In genomic region chr9:31863830-31864229, GRCm38 (mm10) we compare ENCODE assay signal across 20 mouse cellular contexts. TPM values are rescaled to one million over a fixed set of nuclear protein-coding genes. Genes with fewer than 3 reads are reported as not detected.
"Had no signal": no experiment of that assay in that cellular context is flagged by ENCODE, and none has a peak within 500 bp of the region (broad histone marks: within the 10 kb centered on the region; RNA-seq: fewer than 3 reads in every experiment).

No protein-coding gene starts in this region.

- H3K9me3 ChIP-seq: liver, embryonic 13.5 days; liver, embryonic 15.5 days; lung, embryonic 15.5 days; midbrain, embryonic 13.5 days; midbrain, embryonic 15.5 days; neural tube, embryonic 12.5 days; stomach, embryonic 15.5 days had no signal

- H3K27me3 ChIP-seq: midbrain, embryonic 15.5 days; stomach, embryonic 15.5 days had no signal

- DNase-seq: liver, embryonic 13.5 days; liver, postnatal 0 days; right cerebral cortex, postnatal 14 days; thymus, adult 2 months; thymus, postnatal 25 days; thymus, postnatal 4 days had no signal

- H3K27ac ChIP-seq: liver, embryonic 13.5 days; liver, embryonic 15.5 days; lung, embryonic 15.5 days; macrophage; midbrain, embryonic 13.5 days; midbrain, embryonic 15.5 days; neural tube, embryonic 12.5 days; stomach, embryonic 15.5 days; stomach, postnatal 0 days had no signal

- H3K4me3 ChIP-seq: liver, embryonic 13.5 days; liver, embryonic 15.5 days; lung, embryonic 15.5 days; megakaryocyte, embryonic 14.5 days; midbrain, embryonic 13.5 days; midbrain, embryonic 15.5 days; neural tube, embryonic 12.5 days; stomach, embryonic 15.5 days had no signal

- H3K9ac ChIP-seq: liver, embryonic 13.5 days; liver, embryonic 15.5 days; liver, postnatal 0 days; lung, embryonic 15.5 days; midbrain, embryonic 13.5 days; midbrain, embryonic 15.5 days; neural tube, embryonic 12.5 days; stomach, embryonic 15.5 days had no signal

- H3K4me1 ChIP-seq: liver, embryonic 13.5 days; liver, embryonic 15.5 days; megakaryocyte, embryonic 14.5 days; neural tube, embryonic 12.5 days; stomach, embryonic 15.5 days had no signal

- ATAC-seq: liver, postnatal 0 days; midbrain, embryonic 13.5 days; midbrain, embryonic 15.5 days had no signal

- H3K36me3 ChIP-seq: liver, embryonic 13.5 days; liver, embryonic 15.5 days; lung, embryonic 15.5 days; midbrain, embryonic 13.5 days; midbrain, embryonic 15.5 days; neural tube, embryonic 12.5 days; stomach, embryonic 15.5 days had no signal

- H3K4me2 ChIP-seq: liver, embryonic 13.5 days; liver, embryonic 15.5 days; lung, embryonic 15.5 days; midbrain, embryonic 11.5 days; midbrain, embryonic 13.5 days; midbrain, embryonic 15.5 days; neural tube, embryonic 12.5 days; stomach, embryonic 15.5 days had no signal

RNA-seq across cellular contexts. Expression of gene Barx2, which starts 49.4 kb away (rescaled TPM):
- total RNA-seq: megakaryocyte progenitor cell, adult 5-6 weeks; monocyte, adult 5-6 weeks had no signal
- polyA plus RNA-seq: liver, embryonic 13.5 days; liver, embryonic 15.5 days; liver, postnatal 0 days; macrophage; midbrain, embryonic 11.5 days; neural tube, embryonic 14.5 days; spleen, adult 2 months had no signal
